Mouse (Mus musculus): ENCODE data around the gene Eya4. TPM values are rescaled to one million over a fixed set of nuclear protein-coding genes. Genes with fewer than 3 reads are reported as not detected.

Gene Eya4
- polyA plus RNA-seq, 1 experiment from 2014 or later, result 0.21 TPM

- no peaks in the 10 kb centered on the region for H3K9me3 ChIP-seq (ENCODE audit: control insufficient read depth, low read length)
- WGBS, result 76% methylated on average over 4 of the region's 4 CpGs
Observed at GRCm38 (mm10) chr10:23203885-23204284, 146.7 kb downstream of the Eya4 start.

GRCm38 (mm10) chr10:23203144-23203838 lies 147.3 kb downstream of the Eya4 start:
- H3K9me3 ChIP-seq (ENCODE audit: control insufficient read depth, low read length), result no peaks in the 10 kb centered on the region
- H3K9ac ChIP-seq (replicated peaks; ENCODE audit: low read depth, low read length), result no peak overlapping the region
- no peak for ATAC-seq (ENCODE audit: low read depth)
- no peak overlapping the region for H3K4me2 ChIP-seq (ENCODE audit: low read depth, low read length)
- H3K4me1 ChIP-seq (ENCODE audit: control insufficient read depth, insufficient read depth, low read length), result no peaks in the 10 kb centered on the region
- H3K4me3 ChIP-seq (ENCODE audit: low read depth, low read length), result no peak overlapping the region
- WGBS, result 59% methylated on average over 10 of the region's 10 CpGs
- H3K27me3 ChIP-seq (ENCODE audit: control insufficient read depth, insufficient read depth, low read length), result no peaks in the 10 kb centered on the region
- no peaks in the 10 kb centered on the region for H3K36me3 ChIP-seq (ENCODE audit: control insufficient read depth, insufficient read depth, low read length)
- no peak overlapping the region for H3K27ac ChIP-seq (ENCODE audit: low read depth, low read length)

More at GRCm38 (mm10) chr10:23203885-23204284, 146.7 kb downstream of the Eya4 start:
- Histone ChIP-seq H3K4me1 (ENCODE audit: control insufficient read depth, insufficient read depth, low read length) (no peaks in the 10 kb centered on the region), H3K27me3 (ENCODE audit: control insufficient read depth, insufficient read depth, low read length) (no peaks in the 10 kb centered on the region), H3K36me3 (ENCODE audit: control insufficient read depth, insufficient read depth, low read length) (no peaks in the 10 kb centered on the region), H3K9ac (replicated peaks; ENCODE audit: low read depth, low read length) (no peak overlapping the region), H3K4me2 (ENCODE audit: low read depth, low read length) (no peak overlapping the region), H3K4me3 (ENCODE audit: low read depth, low read length) (no peak overlapping the region), H3K27ac (ENCODE audit: low read depth, low read length) (no peak overlapping the region)
- no peak for ATAC-seq (ENCODE audit: low read depth)

- no peak overlapping the region for H3K9ac ChIP-seq (replicated peaks; ENCODE audit: low read depth, low read length)
- H3K4me2 ChIP-seq (ENCODE audit: low read depth, low read length), result no peak overlapping the region
- H3K4me1 ChIP-seq (ENCODE audit: control insufficient read depth, insufficient read depth, low read length), result no peaks in the 10 kb centered on the region
- 96% methylated on average over 4 of the region's 4 CpGs for WGBS
- H3K27me3 ChIP-seq (ENCODE audit: control insufficient read depth, insufficient read depth, low read length), result no peaks in the 10 kb centered on the region
- H3K36me3 ChIP-seq (ENCODE audit: control insufficient read depth, insufficient read depth, low read length), result no peaks in the 10 kb centered on the region
- H3K27ac ChIP-seq (ENCODE audit: low read depth, low read length), result no peak overlapping the region
- ATAC-seq (ENCODE audit: low read depth), result no peak
- no peak overlapping the region for H3K4me3 ChIP-seq (ENCODE audit: low read depth, low read length)
- no peaks in the 10 kb centered on the region for H3K9me3 ChIP-seq (ENCODE audit: control insufficient read depth, low read length)
Observed at GRCm38 (mm10) chr10:23202591-23202990, 148.0 kb downstream of the Eya4 start.

GRCm38 (mm10) chr10:23198251-23198650 lies 152.3 kb downstream of the Eya4 start:
- WGBS, result 71% methylated on average over 5 of the region's 5 CpGs
- Histone ChIP-seq H3K4me2 (ENCODE audit: low read depth, low read length) (no peak overlapping the region), H3K4me3 (ENCODE audit: low read depth, low read length) (no peak overlapping the region), H3K36me3 (ENCODE audit: control insufficient read depth, insufficient read depth, low read length) (no peaks in the 10 kb centered on the region), H3K4me1 (ENCODE audit: control insufficient read depth, insufficient read depth, low read length) (no peaks in the 10 kb centered on the region), H3K9me3 (ENCODE audit: control insufficient read depth, low read length) (no peaks in the 10 kb centered on the region), H3K27me3 (ENCODE audit: control insufficient read depth, insufficient read depth, low read length) (no peaks in the 10 kb centered on the region), H3K27ac (ENCODE audit: low read depth, low read length) (no peak overlapping the region), H3K9ac (replicated peaks; ENCODE audit: low read depth, low read length) (no peak overlapping the region)
- no peak for ATAC-seq (ENCODE audit: low read depth)

- Histone ChIP-seq H3K9ac (replicated peaks; ENCODE audit: low read depth, low read length) (no peak overlapping the region), H3K9me3 (ENCODE audit: control insufficient read depth, low read length) (no peaks in the 10 kb centered on the region), H3K4me2 (ENCODE audit: low read depth, low read length) (no peak overlapping the region), H3K27me3 (ENCODE audit: control insufficient read depth, insufficient read depth, low read length) (no peaks in the 10 kb centered on the region), H3K4me3 (ENCODE audit: low read depth, low read length) (no peak overlapping the region), H3K4me1 (ENCODE audit: control insufficient read depth, insufficient read depth, low read length) (no peaks in the 10 kb centered on the region), H3K27ac (ENCODE audit: low read depth, low read length) (no peak overlapping the region), H3K36me3 (ENCODE audit: control insufficient read depth, insufficient read depth, low read length) (no peaks in the 10 kb centered on the region)
- no peak for ATAC-seq (ENCODE audit: low read depth)
- 90% methylated on average over 4 of the region's 4 CpGs for WGBS
Observed at GRCm38 (mm10) chr10:23196336-23196735, 154.2 kb downstream of the Eya4 start.

GRCm38 (mm10) chr10:23195337-23195736 lies 155.2 kb downstream of the Eya4 start:
- Histone ChIP-seq H3K9me3 (ENCODE audit: control insufficient read depth, low read length) (no peaks in the 10 kb centered on the region), H3K27me3 (ENCODE audit: control insufficient read depth, insufficient read depth, low read length) (no peaks in the 10 kb centered on the region), H3K9ac (replicated peaks; ENCODE audit: low read depth, low read length) (no peak overlapping the region), H3K4me1 (ENCODE audit: control insufficient read depth, insufficient read depth, low read length) (no peaks in the 10 kb centered on the region), H3K27ac (ENCODE audit: low read depth, low read length) (no peak overlapping the region), H3K36me3 (ENCODE audit: control insufficient read depth, insufficient read depth, low read length) (no peaks in the 10 kb centered on the region), H3K4me3 (ENCODE audit: low read depth, low read length) (no peak overlapping the region), H3K4me2 (ENCODE audit: low read depth, low read length) (no peak overlapping the region)
- ATAC-seq (ENCODE audit: low read depth), result no peak
- WGBS, result 23% methylated on average over 2 of the region's 2 CpGs

- no peak overlapping the region for H3K4me3 ChIP-seq (ENCODE audit: low read depth, low read length)
- no peak overlapping the region for H3K27ac ChIP-seq (ENCODE audit: low read depth, low read length)
- H3K27me3 ChIP-seq (ENCODE audit: control insufficient read depth, insufficient read depth, low read length), result no peaks in the 10 kb centered on the region
- no peak overlapping the region for H3K9ac ChIP-seq (replicated peaks; ENCODE audit: low read depth, low read length)
- no peak for ATAC-seq (ENCODE audit: low read depth)
- WGBS, result 47% methylated on average over 10 of the region's 10 CpGs
- no peaks in the 10 kb centered on the region for H3K9me3 ChIP-seq (ENCODE audit: control insufficient read depth, low read length)
- no peaks in the 10 kb centered on the region for H3K36me3 ChIP-seq (ENCODE audit: control insufficient read depth, insufficient read depth, low read length)
- H3K4me2 ChIP-seq (ENCODE audit: low read depth, low read length), result no peak overlapping the region
- H3K4me1 ChIP-seq (ENCODE audit: control insufficient read depth, insufficient read depth, low read length), result no peaks in the 10 kb centered on the region
Observed at GRCm38 (mm10) chr10:23189836-23190235, 160.8 kb downstream of the Eya4 start.

- no peak overlapping the region for H3K4me2 ChIP-seq (ENCODE audit: low read depth, low read length)
- H3K4me3 ChIP-seq (ENCODE audit: low read depth, low read length), result no peak overlapping the region
- H3K9me3 ChIP-seq (ENCODE audit: control insufficient read depth, low read length), result no peaks in the 10 kb centered on the region
- no peaks in the 10 kb centered on the region for H3K27me3 ChIP-seq (ENCODE audit: control insufficient read depth, insufficient read depth, low read length)
- no peaks in the 10 kb centered on the region for H3K36me3 ChIP-seq (ENCODE audit: control insufficient read depth, insufficient read depth, low read length)
- no peak for ATAC-seq (ENCODE audit: low read depth)
- H3K27ac ChIP-seq (ENCODE audit: low read depth, low read length), result no peak overlapping the region
- no peak overlapping the region for H3K9ac ChIP-seq (replicated peaks; ENCODE audit: low read depth, low read length)
- WGBS, result 89% methylated on average over 6 of the region's 6 CpGs
- no peaks in the 10 kb centered on the region for H3K4me1 ChIP-seq (ENCODE audit: control insufficient read depth, insufficient read depth, low read length)
Observed at GRCm38 (mm10) chr10:23185391-23185790, 165.2 kb downstream of the Eya4 start.

GRCm38 (mm10) chr10:23181572-23182493 lies 168.8 kb downstream of the Eya4 start:
- Histone ChIP-seq H3K9me3 (ENCODE audit: control insufficient read depth, low read length) (no peaks in the 10 kb centered on the region), H3K27ac (ENCODE audit: low read depth, low read length) (no peak overlapping the region), H3K4me1 (ENCODE audit: control insufficient read depth, insufficient read depth, low read length) (no peaks in the 10 kb centered on the region), H3K4me2 (ENCODE audit: low read depth, low read length) (no peak overlapping the region), H3K9ac (replicated peaks; ENCODE audit: low read depth, low read length) (no peak overlapping the region), H3K36me3 (ENCODE audit: control insufficient read depth, insufficient read depth, low read length) (no peaks in the 10 kb centered on the region), H3K4me3 (ENCODE audit: low read depth, low read length) (no peak overlapping the region), H3K27me3 (ENCODE audit: control insufficient read depth, insufficient read depth, low read length) (no peaks in the 10 kb centered on the region)
- ATAC-seq (ENCODE audit: low read depth), result no peak
- WGBS, result 78% methylated on average over 11 of the region's 11 CpGs

Measured in neural tube, embryonic 14.5 days (tissue).